Mouse (Mus musculus) intestine, embryonic 14.5 days (tissue): ENCODE measurements at regions not wholly inside any gene's neighbourhood (a gene's known extent, or its start where the extent isn't known, plus 50 kb on each side); places are given as distances from the start of the nearest gene placed in this dataset.

Source experiments
- ATAC-seq: fragments of 200-750 bp; cut with Nextera tagmentation; replicated peaks from 2 replicates; pipeline ENCODE4 v1.8.0; 2017; ENCODE audit warnings: low read depth, moderate number of reproducible peaks, moderate TSS enrichment, moderate library complexity; ENCODE audit not compliant: low FRiP score, low TSS enrichment
- DNase-seq: peaks from one replicate; pipeline ENCODE4 v3.0.0-alpha.2; 2018; ENCODE audit warnings: low spot score
- H3K27ac ChIP-seq: fragments of 300-500 bp; sonication (generic); 2 replicates; pipeline ENCODE4 v1.5.1; 2014; ENCODE audit warnings: low read depth, mild to moderate bottlenecking, control low read depth
- H3K27me3 ChIP-seq: fragments of 300-500 bp; sonication (generic); replicated peaks from 2 replicates; pipeline ENCODE4 v1.6.1; 2014; ENCODE audit warnings: low read length, control low read depth; ENCODE audit not compliant: control insufficient read depth, insufficient read depth
- H3K36me3 ChIP-seq: fragments of 300-500 bp; sonication (generic); 2 replicates; pipeline ENCODE4 v1.6.1; 2014; ENCODE audit warnings: low read length, control low read depth; ENCODE audit not compliant: control insufficient read depth, insufficient read depth
- H3K4me1 ChIP-seq: fragments of 300-500 bp; sonication (generic); replicated peaks from 2 replicates; pipeline ENCODE4 v1.6.1; 2014; ENCODE audit warnings: low read length, control low read depth, mixed read lengths; ENCODE audit not compliant: control insufficient read depth, insufficient read depth
- H3K4me2 ChIP-seq: fragments of 300-500 bp; sonication (generic); 2 replicates; pipeline ENCODE4 v1.6.1; 2014; ENCODE audit warnings: low read length
- H3K4me3 ChIP-seq: fragments of 300-500 bp; sonication (generic); 2 replicates; pipeline ENCODE4 v1.5.1; 2014; ENCODE audit warnings: low read depth, low read length, control low read depth, mixed read lengths
- H3K9ac ChIP-seq: fragments of 300-500 bp; sonication (generic); 2 replicates; pipeline ENCODE4 v1.6.1; 2014; ENCODE audit warnings: mild to moderate bottlenecking, low read length
- H3K9me3 ChIP-seq: fragments of 300-500 bp; sonication (generic); 2 replicates; pipeline ENCODE4 v1.6.1; 2016; ENCODE audit warnings: low read length, control low read depth; ENCODE audit not compliant: control insufficient read depth
- WGBS: fragments of 180-500 bp; shearing (Covaris S2); extraction: QIAGEN DNeasy Blood & Tissue Kit; methylation state at CpG from one replicate; pipeline ENCODE4 v1.1.7; 2014; 5-methylcytosine and 5-hydroxymethylcytosine counted together

DNA sequence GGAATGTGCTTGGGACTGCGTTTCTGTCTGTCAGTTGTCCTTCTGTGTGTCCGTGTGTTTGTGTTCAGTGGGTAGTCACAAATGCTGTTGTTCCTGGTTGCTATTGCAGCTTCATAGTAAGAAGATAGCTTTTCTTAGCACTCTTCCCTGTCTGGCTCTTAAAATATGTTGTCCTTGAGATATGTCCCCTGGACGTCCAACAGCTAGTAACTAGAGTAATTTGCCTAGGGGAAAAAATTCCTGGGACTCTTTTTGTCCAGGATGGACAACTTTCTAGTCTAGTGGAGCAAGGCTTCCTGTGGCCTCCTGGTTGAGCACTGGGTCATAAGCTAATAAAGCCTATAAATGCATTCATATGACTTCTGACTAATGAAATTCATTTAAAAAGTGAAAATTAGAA is 354.9 kb upstream of the Gm10295 start:
- Histone ChIP-seq H3K9ac (no peak overlapping the region), H3K27me3 (no peaks in the 10 kb centered on the region), H3K4me3 (no peak overlapping the region), H3K4me2 (no peak overlapping the region), H3K27ac (no peak overlapping the region), H3K9me3 (no peaks in the 10 kb centered on the region), H3K36me3 (no peaks in the 10 kb centered on the region), H3K4me1 (no peaks in the 10 kb centered on the region)
- WGBS, result 69% methylated on average over 3 of the region's 3 CpGs
- DNase-seq, result no peak
- no peak for ATAC-seq

DNA sequence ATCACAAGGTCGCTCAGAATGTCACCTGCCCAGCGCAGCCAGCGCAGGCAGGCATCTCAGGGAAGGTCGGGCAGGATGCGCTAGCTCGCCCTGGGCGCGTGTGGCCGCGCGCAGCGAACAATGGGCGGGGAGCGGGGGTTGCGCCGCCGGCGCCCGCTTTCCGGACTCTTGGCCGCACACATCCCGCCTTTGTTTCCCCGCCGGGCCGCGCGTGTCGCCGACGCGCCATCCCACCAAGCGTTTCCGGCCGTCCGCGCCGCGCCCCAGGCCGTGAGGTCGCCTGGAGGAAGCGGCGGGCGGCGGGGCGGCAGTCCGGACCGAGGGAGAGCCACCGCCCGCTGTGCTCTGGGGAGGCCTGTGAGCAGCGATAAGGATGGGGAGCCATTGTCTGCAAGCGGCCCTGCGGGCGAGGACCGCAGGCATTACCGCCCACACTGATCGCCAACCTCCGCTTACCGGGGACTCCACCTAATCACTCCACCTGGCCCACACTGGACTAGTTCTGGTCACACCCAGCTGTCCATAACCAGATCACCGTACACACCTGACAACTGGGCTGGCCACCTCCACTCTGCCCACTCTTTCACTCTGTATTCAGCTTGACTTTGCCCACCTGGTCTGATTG is 354.3 kb upstream of the Gm10295 start:
- DNase-seq, result peak; percentile 74

DNA sequence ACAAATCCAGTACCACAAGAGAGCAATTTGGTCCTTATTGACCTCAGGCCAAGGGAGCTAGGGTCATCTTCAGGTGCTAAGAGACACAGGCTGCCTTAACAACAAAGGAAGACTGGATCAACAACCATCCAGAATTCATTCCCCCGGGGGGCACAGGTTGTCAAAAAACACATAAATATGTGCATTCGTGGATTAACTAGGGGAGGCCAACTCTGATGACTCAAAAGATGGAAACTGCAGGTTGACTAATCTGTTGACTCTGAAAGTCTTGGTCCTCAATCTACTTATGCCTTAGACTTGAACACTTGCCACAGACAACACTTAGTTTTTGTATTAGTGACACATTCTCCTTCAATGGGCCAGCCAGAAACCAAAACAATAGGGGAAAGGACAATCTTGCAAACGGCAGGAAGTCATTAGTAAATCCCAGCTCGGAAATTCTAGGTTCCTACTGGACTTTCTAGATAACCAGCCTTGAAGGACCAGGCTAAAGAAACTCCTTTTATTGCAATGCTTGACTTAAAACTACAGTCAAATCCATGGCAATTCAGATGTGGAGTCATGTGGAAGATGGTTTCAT is 353.5 kb upstream of the Gm10295 start:
- no peak for DNase-seq

More for the DNA sequence above, 354.3 kb upstream of the Gm10295 start:
- peak; percentile 83 for ATAC-seq
- under 1% methylated on average over 55 of the region's 59 CpGs for WGBS
- Histone ChIP-seq H3K4me2 (peak overlapping the region; percentile 89), H3K4me3 (peak overlapping the region; percentile 51), H3K27me3 (no peaks in the 10 kb centered on the region), H3K4me1 (no peaks in the 10 kb centered on the region), H3K36me3 (no peaks in the 10 kb centered on the region), H3K9me3 (no peaks in the 10 kb centered on the region), H3K9ac (peak overlapping the region; percentile 74), H3K27ac (no peak overlapping the region)

More for the DNA sequence above, 353.5 kb upstream of the Gm10295 start:
- H3K4me2 ChIP-seq, result peak overlapping the region; percentile 89
- H3K4me3 ChIP-seq, result peak overlapping the region; percentile 51; the same call in 1 of the 2 replicates
- no peaks in the 10 kb centered on the region for H3K36me3 ChIP-seq
- H3K9ac ChIP-seq, result no peak overlapping the region
- H3K27ac ChIP-seq, result no peak overlapping the region
- H3K4me1 ChIP-seq, result no peaks in the 10 kb centered on the region
- ATAC-seq, result no peak
- H3K27me3 ChIP-seq, result no peaks in the 10 kb centered on the region
- 74% methylated on average over 4 of the region's 4 CpGs for WGBS
- H3K9me3 ChIP-seq, result no peaks in the 10 kb centered on the region
